Mouse (Mus musculus) heart, adult 8-10 months (tissue): Measurements from ENCODE around the gene Gpatch8. TPM values are rescaled to one million over a fixed set of nuclear protein-coding genes. Genes with fewer than 3 reads are reported as not detected.
A peak's percentile ranks its signal among the peaks of the same experiment; 100 is the strongest.

Experiments
- DNase-seq: peaks from one replicate; pipeline ENCODE4 v3.0.0; 2022; ENCODE audit warnings: low spot score
- total RNA-seq, 4 experiments: library from RNA; stranded (reverse); gene quantifications; 2 replicates each; pipeline ENCODE4 v1.2.4; 2022

Gene Gpatch8
- 10 to 100 TPM; 16.4 to 22.3 (median 17.8) TPM for total RNA-seq

DNA sequence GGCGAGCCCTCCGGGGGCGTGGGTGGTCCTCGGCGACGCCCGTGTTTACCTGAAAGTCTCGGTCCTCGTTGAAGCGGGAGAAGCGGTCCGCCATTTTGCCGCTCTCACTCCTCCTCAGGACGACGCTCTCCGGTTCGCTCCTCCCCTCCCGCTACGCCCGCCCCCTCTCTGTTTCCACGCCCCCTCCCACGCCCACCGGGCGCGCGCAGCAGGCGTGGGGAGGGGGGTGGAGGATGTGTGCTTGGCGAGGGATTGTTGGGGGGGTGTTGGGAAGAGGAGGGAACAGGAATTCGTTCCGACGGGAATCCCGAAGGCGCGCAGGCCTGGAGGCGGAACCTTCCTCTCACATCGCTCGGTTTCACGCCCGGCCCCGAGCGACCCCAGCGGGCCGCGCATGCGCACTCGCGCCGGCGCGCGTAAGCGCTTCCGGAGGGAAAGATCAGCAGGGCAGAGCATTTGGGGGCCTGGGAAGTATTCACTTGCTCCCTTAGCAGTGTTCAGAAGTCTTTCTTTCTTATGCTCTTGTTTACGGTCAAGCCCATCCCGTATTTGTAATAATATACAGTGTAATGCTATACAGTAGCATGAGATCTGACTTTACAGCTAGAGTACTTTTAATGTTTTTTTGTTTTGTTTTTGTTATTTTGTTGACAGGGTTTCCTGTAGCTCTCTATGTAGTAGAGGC lies at the start of gene Gpatch8:
TSS of gene Gpatch8 (minus strand) at position 362 of the 685 bp plus-strand sequence.
- peak; percentile 95 for DNase-seq

DNA sequence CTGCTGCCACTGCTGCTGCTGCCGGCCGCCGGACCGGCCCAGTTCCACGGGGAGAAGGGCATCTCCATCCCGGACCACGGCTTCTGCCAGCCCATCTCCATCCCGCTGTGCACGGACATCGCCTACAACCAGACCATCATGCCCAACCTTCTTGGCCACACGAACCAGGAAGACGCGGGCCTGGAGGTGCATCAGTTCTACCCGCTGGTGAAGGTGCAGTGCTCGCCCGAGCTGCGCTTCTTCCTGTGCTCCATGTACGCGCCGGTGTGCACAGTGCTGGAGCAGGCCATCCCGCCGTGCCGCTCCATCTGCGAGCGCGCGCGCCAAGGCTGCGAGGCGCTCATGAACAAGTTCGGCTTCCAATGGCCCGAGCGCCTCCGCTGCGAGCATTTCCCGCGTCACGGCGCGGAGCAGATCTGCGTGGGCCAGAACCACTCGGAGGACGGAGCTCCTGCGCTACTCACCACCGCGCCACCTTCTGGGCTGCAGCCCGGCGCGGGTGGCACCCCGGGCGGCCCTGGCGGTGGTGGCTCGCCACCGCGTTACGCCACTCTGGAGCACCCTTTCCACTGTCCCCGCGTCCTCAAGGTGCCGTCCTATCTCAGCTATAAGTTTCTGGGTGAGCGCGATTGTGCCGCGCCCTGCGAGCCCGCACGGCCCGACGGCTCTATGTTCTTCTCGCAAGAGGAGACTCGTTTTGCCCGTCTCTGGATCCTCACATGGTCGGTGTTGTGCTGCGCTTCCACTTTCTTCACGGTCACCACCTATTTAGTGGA lies 48.8 kb upstream of the Gpatch8 start:
- no peak for DNase-seq

DNA sequence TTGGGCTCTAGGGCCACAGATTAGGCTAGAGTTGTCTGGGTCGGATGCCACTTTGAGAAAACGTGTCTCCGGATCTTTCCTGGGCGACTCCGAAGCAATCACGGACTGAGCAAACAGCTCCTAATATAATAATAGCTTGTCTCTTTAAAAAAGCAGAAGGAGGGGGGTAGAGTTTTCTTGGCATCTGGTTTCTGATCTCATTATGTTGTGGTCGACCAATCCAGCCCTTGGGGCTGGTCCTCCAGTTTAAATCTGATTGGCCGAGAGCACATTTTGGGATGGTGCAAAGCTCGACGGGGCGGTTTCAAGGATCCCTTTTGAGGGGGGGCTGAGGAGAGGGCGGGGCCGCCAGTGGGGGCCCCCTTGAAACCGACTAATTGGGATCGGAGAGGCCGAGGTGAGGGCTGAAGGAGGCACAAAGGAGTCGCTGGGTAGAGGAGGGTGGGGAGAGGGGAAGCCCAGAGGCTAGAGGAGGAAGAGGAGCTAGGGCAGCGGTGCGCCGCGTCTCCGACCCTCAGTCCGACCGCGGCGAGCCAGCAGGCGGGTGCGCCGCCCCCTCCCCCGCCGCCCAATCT lies 47.9 kb upstream of the Gpatch8 start, which contains the start of gene Fzd2:
TSS of gene Fzd2 (plus strand) at position 387 of the 575 bp plus-strand sequence.
- DNase-seq = peak; percentile 90

DNA sequence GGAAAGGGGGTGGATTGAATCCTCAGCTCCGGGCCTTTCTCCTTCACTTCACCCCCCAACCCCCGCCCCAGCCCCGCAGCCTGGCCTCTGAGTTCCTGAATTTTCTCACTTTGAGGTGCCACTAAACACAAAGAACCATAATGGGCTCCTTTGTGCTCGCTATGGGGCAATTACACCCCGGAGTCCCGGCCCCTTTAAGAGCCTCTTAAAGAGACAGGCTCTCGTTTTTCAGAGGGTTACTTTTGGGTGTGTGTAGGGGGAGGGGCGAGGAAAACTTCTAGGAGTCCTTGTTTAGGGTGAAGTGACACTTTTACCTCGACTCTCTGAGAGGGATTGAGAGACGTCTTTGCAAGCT lies 47.3 kb upstream of the Gpatch8 start:
- peak; percentile 69 for DNase-seq

DNA sequence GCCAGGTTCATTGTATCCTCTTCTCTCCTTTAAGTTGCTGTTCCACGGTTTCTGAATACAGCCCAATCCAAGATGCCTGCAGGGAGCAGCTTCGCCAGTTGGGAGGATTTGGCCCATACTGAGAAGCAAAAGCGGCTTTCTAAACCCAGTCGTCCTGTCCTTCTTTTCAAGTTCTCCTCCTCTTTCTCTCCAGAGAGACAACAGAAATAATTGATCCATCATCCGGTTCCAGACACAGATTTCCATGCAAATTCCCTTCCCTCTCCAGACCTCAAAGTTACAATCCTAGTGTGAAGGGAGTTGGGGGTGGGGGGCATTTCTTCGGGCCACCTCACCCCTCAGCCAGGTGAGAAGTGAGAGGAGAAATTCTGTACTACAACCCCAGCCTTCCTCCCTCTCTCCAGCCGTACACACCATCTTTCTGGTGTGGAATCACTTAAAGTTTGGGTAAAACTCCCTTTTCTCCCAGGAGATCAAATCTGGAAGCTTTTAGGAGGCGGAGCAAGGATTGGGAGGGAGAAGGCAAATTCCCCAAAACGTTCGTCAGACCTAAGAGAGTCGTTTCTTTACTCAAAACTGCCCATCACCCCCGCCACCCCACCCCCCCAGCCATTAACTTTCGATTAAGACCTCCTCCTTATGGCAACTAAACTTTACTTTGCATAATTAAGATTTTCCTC lies 46.8 kb upstream of the Gpatch8 start:
- peak; percentile 49 for DNase-seq

DNA sequence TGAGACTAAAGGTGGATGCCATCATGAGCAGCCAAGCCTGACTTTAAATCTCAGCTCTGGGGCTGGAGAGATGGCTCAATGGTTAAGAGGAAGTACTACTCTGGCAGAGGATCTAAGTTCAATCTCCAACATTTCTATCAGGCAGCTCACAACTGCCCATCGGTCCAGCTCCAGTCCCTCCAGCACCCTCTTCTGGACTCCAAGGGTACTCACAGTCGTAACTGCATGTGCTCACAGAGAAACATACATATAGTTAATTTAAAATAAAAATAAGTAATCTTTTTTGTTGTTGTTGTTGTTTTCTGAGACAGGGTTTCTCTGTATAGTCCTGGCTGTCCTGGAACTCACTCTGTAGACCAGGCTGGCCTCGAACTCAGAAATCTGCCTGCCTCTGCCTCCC lies 43.7 kb upstream of the Gpatch8 start:
- no peak for DNase-seq

DNA sequence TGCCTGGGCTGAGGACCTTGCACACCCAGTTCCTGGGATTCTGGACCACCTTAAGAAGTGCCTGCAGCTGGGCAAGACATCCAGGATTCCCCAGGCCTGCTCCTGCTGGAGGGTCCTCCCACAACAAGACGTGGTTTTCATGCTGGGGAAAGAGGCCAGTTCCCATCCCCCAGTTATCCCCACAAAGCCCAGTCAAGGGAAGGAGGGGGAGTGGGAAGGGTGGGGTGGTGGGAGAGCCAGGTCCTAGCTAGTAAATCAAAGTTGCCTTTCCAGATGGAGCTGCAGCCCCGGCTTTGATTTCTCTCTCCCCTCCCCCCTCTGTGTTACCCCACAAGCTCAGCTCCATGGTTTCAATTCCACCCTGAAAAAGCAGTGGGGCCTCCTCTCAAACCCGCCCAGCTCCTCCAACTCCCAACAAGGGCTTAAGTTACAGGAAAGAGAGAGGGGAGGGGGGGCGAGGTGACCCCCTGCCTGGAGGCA lies 39.2 kb upstream of the Gpatch8 start:
- no peak for DNase-seq

DNA sequence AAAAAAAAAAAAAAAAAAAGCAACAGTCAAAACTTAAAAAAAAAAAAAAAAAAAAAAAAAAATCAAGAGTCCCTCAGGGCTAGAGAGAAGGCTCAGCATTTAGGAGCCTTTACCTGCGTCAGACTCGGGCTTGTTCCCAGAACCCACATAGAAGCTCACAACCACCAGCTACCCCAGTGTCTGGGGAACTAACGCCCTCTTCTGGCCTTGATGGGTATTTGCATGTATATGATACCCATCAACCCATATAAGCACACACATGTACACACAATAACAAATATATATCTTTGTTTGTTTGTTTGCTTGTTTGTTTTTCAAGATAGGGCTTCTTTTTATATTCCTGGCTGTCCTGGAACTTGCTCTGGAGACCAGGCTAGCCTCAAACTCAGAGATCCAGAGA lies 31.4 kb upstream of the Gpatch8 start:
- DNase-seq = no peak

DNA sequence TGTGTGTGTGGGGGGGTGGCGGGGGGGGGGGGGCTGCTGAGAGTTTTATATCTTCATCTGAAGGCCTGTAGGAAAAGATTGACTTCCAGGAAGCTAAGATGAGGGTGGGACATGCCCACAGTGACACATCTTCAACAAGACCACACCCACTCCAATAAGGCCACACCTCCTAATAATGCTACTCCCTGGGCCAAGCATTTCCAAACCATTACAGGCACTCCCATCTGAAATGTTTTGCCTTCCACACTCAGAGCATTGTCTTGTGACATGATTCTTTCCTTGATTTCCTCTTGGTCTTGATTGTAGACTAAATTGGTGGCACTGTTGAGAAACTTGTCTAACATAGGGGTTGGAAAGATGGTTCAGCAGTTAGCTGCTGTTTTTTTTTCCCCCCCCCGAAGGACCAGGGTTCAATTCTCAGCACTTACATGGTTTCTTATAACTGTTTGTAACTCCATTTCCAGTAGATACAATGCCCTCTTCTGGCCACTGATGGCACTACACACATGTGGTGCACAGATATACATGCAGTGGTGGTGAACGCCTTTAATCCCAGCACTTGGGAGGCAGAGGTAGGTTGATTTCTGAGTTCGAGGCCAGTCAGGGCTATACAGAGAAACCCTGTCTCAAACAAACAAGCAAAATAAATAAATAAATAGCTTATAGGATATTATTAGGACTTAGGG lies 30.4 kb upstream of the Gpatch8 start:
- no peak for DNase-seq

DNA sequence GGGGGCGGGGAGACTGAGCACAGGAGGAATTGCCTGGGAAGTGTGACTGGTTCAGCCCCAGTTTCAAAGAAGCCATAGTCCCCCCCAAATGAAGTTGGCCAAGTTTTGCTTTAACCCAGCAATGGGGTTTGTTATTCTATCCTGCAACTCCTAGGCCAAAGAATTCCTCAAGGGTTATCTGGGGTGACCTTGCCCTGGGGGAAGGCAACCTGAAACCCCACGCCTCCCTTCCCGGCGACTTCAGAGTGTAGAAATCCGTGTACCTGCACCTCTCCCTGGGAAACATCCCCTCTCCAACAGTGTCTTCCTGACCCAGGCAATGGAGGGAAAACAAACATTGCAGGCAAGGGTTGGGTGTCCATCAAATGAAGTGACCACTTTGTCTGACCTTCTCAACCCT lies 26.5 kb upstream of the Gpatch8 start:
- DNase-seq = no peak

DNA sequence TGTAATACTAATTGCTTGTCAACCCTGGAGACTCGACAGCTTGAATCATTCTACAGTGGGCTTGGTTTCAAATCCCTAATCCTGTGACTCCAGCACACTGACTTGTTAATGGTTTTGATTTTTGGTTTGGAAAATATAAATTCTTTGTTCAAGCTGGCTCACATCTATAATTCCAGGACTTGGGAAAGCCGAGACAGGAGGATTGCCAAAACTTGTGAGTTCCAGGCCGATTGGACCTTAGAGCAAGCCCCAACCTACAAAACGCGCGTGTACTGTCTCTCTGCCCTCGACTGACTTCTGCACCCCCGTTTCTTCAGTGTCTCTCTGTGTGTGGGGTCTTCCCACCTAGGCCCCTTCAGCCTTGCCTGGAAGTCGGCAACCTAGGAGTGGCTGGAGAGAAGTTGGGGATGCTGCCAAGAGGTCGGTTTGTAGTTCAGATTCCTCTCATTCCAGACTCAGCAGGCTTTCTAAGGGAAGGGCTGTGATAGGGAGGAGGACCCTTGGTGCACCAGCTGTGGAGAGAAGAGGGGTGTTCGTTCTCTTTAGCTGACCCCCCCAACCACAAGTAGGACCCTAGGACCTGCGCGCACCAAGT lies 25.9 kb upstream of the Gpatch8 start:
- no peak for DNase-seq

DNA sequence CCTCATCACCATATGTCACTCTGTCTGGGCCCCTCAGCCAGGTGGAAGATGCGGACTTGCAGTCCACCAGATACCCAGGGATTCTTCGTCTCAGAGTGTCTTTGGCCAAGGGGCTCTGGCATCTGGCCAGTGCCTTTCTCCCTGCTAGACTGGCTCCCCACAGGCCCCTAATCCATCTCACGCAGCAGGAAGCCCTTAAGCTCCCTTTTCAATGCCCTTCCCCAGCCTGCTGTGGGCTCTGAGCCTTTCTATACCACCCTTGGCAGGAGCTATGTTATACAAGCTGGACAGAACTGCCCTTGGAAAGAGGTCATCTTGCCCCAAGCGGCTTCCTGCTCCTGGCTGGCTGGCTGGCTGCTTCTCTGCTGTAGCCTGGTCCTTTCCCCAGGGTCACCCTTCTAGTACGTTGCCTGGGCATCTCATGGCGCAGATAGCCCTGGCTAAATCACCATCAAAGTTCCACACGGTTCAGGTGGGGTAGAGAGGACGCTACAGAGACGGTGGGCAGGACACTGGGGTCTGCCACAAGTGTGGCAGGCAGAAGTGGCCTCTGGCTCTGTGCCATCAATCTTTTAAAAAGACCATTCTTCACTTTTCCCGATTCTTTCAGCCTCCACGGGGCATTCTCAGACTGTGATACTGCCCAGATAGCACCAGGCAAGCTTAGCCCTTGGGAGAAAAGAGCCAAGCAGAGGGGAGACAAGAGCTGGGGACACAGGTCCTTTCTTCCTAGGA lies 25.3 kb upstream of the Gpatch8 start:
- DNase-seq = no peak

DNA sequence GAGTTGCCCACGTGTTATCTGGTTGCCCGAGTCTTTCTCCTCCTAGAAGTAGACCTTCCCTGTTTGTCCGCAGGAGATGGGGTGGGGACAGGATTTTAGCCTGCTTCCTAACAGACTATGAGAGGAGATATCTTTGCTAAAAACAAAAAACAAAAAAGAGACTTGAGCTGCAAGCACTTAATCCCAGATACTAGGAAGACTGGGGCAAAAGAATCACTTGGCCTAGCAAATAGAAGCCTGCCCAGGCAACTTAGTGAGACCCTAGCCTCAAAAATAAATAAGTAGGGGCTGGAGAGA lies 23.8 kb upstream of the Gpatch8 start:
- DNase-seq = no peak

DNA sequence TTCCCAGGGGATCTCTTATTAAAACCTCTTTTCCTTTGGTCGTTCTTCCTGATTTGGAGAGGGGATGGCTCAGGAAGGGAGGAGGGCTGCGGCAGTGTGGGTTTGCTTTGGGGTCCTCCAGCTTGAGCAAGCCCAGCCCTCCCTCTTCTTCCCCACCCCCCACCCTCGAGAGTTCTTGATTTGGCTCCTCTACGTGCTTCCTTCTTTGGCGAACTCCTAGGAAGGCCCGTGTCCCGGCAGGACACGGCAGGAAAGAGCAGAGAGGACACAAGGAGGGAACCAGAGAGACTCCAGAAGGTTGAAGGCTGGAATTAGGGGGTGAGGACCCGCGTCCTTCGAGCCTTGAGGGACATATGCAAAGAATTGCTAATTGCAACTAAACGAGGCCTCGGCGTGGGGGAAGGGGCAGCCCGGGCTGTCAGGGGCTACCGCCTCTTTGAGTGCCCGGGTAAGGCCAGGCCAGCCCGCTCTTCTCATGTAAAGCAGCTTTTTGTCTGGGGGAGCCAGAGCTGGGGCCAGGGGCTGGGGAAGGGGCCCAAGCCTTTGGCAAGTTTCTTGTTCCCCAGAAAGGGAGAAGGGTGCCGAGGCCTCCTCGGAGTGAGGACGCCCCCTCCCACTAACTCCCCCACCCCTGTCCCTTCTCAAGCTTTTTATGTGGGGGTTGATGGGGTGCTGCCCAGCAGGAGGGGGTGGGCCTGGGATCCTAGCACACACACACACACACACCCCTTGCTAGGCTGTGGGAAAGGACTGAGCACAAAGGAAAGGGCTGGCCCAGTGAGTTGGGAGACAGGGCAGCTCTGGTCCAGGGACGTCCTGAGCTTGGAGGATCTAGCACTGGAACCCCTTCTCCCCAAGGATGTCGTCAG lies 23.2 kb upstream of the Gpatch8 start, which contains the start of gene Gm11627:
TSS of gene Gm11627 (minus strand) at position 297 of the 869 bp plus-strand sequence.
- DNase-seq = no peak

DNA sequence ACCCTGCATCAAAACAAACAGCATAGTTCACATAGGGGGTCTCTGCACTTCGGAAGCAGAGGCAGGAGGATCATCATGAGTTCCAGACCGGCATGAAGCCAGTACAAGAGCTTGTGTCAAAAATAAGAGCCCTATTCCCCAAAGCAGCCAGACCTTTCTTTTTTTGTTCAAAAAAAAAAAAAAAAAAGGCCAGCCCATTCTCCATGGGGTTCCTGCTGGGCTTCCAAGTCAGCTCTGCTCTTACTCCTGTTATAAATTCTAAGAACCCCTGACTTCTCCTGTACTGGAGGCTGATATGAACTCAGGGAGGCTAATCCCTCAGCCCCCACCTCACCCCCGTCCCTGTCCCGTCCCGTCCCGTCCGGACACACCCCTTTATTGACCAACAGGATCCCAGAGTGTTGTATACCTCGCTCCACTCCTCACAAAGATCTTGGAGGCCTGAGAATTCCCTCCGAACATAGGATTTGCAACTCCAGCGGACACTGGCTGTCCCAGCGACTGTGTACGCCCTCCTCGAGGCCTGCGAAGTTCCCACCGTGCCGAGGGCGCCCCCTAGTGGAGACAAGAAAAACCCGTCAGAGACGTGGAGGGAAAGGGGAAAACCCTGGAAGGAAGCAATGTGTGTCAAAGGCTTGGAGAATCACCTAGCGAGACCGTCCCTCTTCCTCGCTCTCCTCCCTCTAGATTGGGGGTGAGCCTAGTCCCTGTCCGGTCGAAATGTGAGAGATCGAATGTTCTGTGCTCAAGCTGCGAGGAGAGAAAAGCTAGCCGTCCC lies 22.3 kb upstream of the Gpatch8 start:
- peak; percentile 80 for DNase-seq

DNA sequence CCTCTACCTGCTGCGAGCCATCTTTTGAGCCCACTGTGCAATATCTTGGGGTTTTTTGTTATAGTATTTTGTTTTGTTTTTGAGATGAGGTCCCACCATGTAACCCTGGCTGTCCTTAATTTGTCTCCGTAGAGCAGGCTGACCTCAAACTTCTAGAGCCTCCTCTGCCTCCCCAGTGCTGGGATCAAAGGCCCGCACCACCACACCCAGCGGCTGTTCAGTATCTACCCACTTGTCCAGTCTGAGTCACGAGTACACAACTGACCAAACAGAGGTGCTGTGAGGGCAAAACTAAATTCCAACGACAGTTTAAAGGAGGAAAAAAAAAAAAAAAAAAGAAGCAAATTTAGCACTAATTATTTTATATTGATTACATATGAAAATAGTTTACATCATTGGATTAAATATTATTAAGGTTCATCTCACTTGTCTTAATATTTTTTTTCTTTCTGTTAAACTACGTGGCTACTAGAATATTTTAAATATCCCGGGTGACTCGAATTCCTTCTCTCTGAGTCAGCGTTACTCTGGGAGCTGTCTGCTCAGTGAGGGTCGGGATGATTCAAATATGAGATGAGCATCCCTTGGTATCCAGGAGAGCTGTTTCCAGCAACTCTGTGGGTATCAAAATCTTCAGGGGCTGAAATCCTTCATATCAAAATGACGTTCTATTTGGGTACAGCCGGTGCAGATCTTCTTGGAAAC lies 20.0 kb upstream of the Gpatch8 start:
- no peak for DNase-seq

DNA sequence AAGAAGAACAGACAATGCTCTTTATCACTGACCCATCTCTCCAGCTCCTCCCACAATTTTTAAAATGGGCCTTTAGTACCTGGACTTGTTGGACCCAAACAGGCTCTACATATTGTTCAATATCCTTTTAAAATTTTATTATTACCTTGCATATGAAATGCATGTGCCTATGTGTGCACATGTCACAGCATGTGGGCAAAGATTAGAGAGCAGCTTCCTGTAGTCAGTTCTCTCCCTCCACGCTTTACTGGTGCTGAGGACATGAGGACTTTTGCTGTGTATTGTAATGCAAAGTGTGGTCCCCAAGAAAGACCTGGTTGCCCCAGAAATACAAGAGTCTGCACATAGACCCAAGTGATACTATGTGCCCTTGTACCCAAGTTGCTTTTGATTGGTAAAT lies 18.8 kb upstream of the Gpatch8 start:
- DNase-seq = no peak
